Mouse (Mus musculus) stomach, embryonic 16.5 days (tissue): ENCODE results near the gene Gm10300. TPM values are rescaled to one million over a fixed set of nuclear protein-coding genes. Genes with fewer than 3 reads are reported as not detected.

Experiments
- ATAC-seq: fragments of 200-750 bp; cut with Nextera tagmentation; 2 replicates; pipeline ENCODE4 v1.8.0; 2017; ENCODE audit warnings: moderate number of reproducible peaks, moderate TSS enrichment; ENCODE audit not compliant: insufficient read depth, low FRiP score
- H3K27ac ChIP-seq: fragments of 300-500 bp; sonication (generic); 2 replicates; pipeline ENCODE4 v1.5.1; 2014; ENCODE audit warnings: low read length
- H3K27me3 ChIP-seq: fragments of 300-500 bp; sonication (generic); 2 replicates; pipeline ENCODE4 v1.6.1; 2014; ENCODE audit warnings: low read length, control low read depth, mixed read lengths; ENCODE audit not compliant: control insufficient read depth, insufficient read depth
- H3K36me3 ChIP-seq: fragments of 300-500 bp; sonication (generic); 2 replicates; pipeline ENCODE4 v1.6.1; 2014; ENCODE audit warnings: low read length; ENCODE audit not compliant: control insufficient read depth, insufficient read depth
- H3K4me1 ChIP-seq: fragments of 300-500 bp; sonication (generic); 2 replicates; pipeline ENCODE4 v1.6.1; 2014; ENCODE audit warnings: low read length, control low read depth, mixed read lengths; ENCODE audit not compliant: control insufficient read depth, insufficient read depth
- H3K4me2 ChIP-seq: fragments of 300-500 bp; sonication (generic); 2 replicates; pipeline ENCODE4 v1.6.1; 2014; ENCODE audit warnings: low read depth, low read length, mixed read lengths
- H3K4me3 ChIP-seq: fragments of 300-500 bp; sonication (generic); replicated peaks from 2 replicates; pipeline ENCODE4 v1.5.1; 2014; ENCODE audit warnings: mild to moderate bottlenecking, low read length
- H3K9ac ChIP-seq: fragments of 300-500 bp; sonication (generic); 2 replicates; pipeline ENCODE4 v1.6.1; 2014; ENCODE audit warnings: low read length
- H3K9me3 ChIP-seq: fragments of 300-500 bp; sonication (generic); replicated peaks from 2 replicates; pipeline ENCODE4 v1.6.1; 2016; ENCODE audit warnings: low read length, control low read depth; ENCODE audit not compliant: control insufficient read depth
- WGBS: fragments of 180-500 bp; shearing (Covaris S2); extraction: QIAGEN DNeasy Blood & Tissue Kit; methylation state at CpG from one replicate; pipeline ENCODE4 v1.1.7; 2014; 5-methylcytosine and 5-hydroxymethylcytosine counted together
- polyA plus RNA-seq: library from polyadenylated mRNA; unstranded; fragments of >200 nt; fragmentation: Nextera tagmentation; extraction: Ambion mirVana; gene quantifications from 2 replicates; pipeline ENCODE4 v1.2.1, GENCODE M21; 2015

Gm10300 gene
- polyA plus RNA-seq, 1 experiment from 2014 or later, result 0.05 TPM

GRCm38 (mm10) chr4:132075796-132076195 lies 1.3 kb downstream of the Gm10300 start:
- no peaks in the 10 kb centered on the region for H3K36me3 ChIP-seq
- no peaks in the 10 kb centered on the region for H3K9me3 ChIP-seq
- no peak overlapping the region; the same call in 1 of the 2 replicates for H3K4me3 ChIP-seq
- peak overlapping the region; percentile 87 for H3K27ac ChIP-seq
- no peak for ATAC-seq
- peaks cover 22% of the 10 kb centered on the region; the same call in 1 of the 2 replicates for H3K4me1 ChIP-seq
- no peak overlapping the region for H3K9ac ChIP-seq
- no peaks in the 10 kb centered on the region for H3K27me3 ChIP-seq
- 54% methylated on average over 1 of the region's 1 CpGs for WGBS
- H3K4me2 ChIP-seq, result peak overlapping the region; percentile 94

GRCm38 (mm10) chr4:132076480-132077405 lies 2.2 kb downstream of the Gm10300 start:
- Histone ChIP-seq H3K4me1 (peaks cover 22% of the 10 kb centered on the region; the same call in 1 of the 2 replicates), H3K27me3 (no peaks in the 10 kb centered on the region), H3K9me3 (no peaks in the 10 kb centered on the region), H3K27ac (peak overlapping the region; percentile 87), H3K4me2 (peak overlapping the region; percentile 37), H3K36me3 (no peaks in the 10 kb centered on the region), H3K9ac (0 out of 2 replicates have a peak overlapping the region, but pooled peaks have one; percentile 12), H3K4me3 (peak overlapping the region; percentile 12; the same call in 1 of the 2 replicates)
- ATAC-seq, result peak; percentile 63
- 28% methylated on average over 20 of the region's 20 CpGs for WGBS

GRCm38 (mm10) chr4:132077445-132077844 lies 2.9 kb downstream of the Gm10300 start:
- H3K4me1 ChIP-seq, result peaks cover 22% of the 10 kb centered on the region; the same call in 1 of the 2 replicates
- H3K4me3 ChIP-seq, result no peak overlapping the region
- H3K27ac ChIP-seq, result peak overlapping the region; percentile 87
- H3K27me3 ChIP-seq, result no peaks in the 10 kb centered on the region
- H3K36me3 ChIP-seq, result no peaks in the 10 kb centered on the region
- 0 out of 2 replicates have a peak overlapping the region, but pooled peaks have one; percentile 13 for H3K9ac ChIP-seq
- H3K4me2 ChIP-seq, result no peak overlapping the region; the same call in 1 of the 2 replicates
- no peaks in the 10 kb centered on the region for H3K9me3 ChIP-seq
- WGBS, result 62% methylated on average over 7 of the region's 7 CpGs
- ATAC-seq, result no peak

DNA sequence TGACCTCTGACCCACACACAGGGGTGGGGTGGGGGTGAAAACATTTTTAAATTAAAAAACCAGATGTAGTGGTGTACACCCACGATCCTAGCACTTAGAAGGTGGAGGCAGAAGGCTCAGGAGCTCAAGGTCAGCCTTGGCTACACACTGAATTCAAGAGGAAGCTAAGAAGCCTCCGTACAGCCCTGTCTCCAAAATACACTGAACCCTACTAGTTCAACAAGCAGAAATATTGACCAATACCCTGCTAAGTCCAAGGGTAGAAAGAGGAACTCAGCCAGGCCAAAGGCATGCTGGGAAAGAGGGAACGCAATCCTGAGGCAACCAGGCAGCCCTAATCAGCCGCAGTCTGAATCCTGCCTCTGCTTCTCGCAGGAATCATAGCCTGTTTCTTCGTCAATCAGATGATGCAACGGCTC lies 3.8 kb downstream of the Gm10300 start:
- Histone ChIP-seq H3K9me3 (no peaks in the 10 kb centered on the region), H3K36me3 (no peaks in the 10 kb centered on the region), H3K9ac (no peak overlapping the region), H3K4me2 (no peak overlapping the region), H3K27me3 (no peaks in the 10 kb centered on the region), H3K4me1 (peaks cover 22% of the 10 kb centered on the region; the same call in 1 of the 2 replicates), H3K27ac (no peak overlapping the region), H3K4me3 (no peak overlapping the region)
- WGBS, result 60% methylated on average over 7 of the region's 7 CpGs
- ATAC-seq, result no peak

GRCm38 (mm10) chr4:132079555-132080275 lies 5.2 kb downstream of the Gm10300 start:
- H3K4me3 ChIP-seq, result no peak overlapping the region
- peak overlapping the region; percentile 38; the same call in 1 of the 2 replicates for H3K9ac ChIP-seq
- H3K36me3 ChIP-seq, result no peaks in the 10 kb centered on the region
- ATAC-seq, result no peak
- no peaks in the 10 kb centered on the region for H3K9me3 ChIP-seq
- H3K4me1 ChIP-seq, result peaks cover 20% of the 10 kb centered on the region; the same call in 1 of the 2 replicates
- no peaks in the 10 kb centered on the region for H3K27me3 ChIP-seq
- H3K4me2 ChIP-seq, result no peak overlapping the region
- WGBS, result 11% methylated on average over 19 of the region's 19 CpGs
- no peak overlapping the region for H3K27ac ChIP-seq

DNA sequence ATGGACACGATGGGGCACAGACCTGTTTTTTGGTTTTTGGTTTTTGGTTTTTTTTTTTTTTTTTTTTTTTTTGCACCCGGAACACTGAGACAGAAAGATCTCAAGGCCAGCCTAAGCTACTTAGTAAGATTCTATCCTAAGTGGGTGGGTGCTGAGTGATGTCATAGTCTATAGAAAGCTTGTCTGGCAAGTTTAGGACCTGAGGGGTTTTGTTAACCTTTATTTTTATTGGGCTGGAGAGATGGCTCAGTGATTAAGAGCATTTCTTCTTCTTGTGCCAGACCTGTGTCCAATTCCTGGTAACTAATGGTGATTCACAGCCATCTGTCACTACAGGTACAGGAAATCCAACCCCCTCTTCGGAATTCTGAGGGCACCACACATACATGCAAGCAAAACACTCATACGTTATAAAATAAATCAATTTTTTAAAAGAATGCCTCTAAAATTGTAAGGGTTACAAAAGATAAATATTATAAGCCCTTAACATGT lies 6.0 kb downstream of the Gm10300 start:
- no peak overlapping the region for H3K4me2 ChIP-seq
- H3K27ac ChIP-seq, result no peak overlapping the region
- H3K9me3 ChIP-seq, result no peaks in the 10 kb centered on the region
- no peak overlapping the region for H3K9ac ChIP-seq
- H3K27me3 ChIP-seq, result no peaks in the 10 kb centered on the region
- ATAC-seq, result no peak
- H3K4me1 ChIP-seq, result peaks cover 19% of the 10 kb centered on the region; the same call in 1 of the 2 replicates
- 58% methylated on average over 4 of the region's 4 CpGs for WGBS
- H3K4me3 ChIP-seq, result no peak overlapping the region
- no peaks in the 10 kb centered on the region for H3K36me3 ChIP-seq

DNA sequence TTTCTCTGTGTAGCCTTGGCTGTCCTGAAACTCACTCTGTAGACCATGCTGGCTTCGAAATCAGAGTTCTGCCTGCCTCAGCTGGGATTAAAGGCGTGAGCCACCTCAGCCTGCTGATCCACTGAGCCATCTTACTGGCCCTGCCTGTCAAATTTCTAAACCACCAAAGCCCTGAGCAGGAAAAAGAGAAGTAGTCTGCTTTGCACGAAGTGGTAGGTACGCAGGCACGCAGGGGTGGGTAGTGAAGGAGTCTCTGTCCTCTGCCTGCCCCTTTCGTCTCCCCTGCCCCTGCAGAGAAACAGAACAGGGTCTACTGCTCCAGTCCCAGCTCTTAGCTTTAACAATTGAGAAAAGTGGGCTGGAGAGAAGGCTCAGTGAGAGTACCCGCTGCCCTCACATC lies 10.6 kb downstream of the Gm10300 start:
- Histone ChIP-seq H3K36me3 (no peaks in the 10 kb centered on the region), H3K27ac (no peak overlapping the region), H3K9ac (no peak overlapping the region), H3K9me3 (no peaks in the 10 kb centered on the region), H3K27me3 (no peaks in the 10 kb centered on the region), H3K4me2 (no peak overlapping the region), H3K4me3 (no peak overlapping the region), H3K4me1 (no peaks in the 10 kb centered on the region)
- no peak for ATAC-seq
- WGBS, result 76% methylated on average over 7 of the region's 7 CpGs

DNA sequence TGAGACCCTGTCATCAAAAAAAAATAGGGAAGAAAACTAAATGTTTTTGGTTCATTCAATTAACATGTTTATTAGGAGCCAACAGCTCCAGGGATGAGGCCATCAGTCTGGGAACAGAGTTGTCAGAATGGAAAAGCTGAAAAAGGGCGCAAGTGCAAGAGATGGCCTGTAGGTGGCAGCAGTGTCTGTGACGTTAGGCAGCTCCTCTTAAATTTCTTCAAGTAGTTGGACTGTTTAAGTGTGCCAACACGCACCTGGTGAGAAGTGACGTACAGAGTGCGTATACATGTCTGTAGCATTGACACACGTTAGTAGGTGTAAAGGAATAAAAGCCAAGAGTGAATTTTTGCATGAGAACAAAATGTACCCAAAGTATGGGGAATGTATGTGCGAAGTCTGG lies 14.4 kb downstream of the Gm10300 start:
- WGBS, result 15% methylated on average over 7 of the region's 7 CpGs
- no peak for ATAC-seq

More for the DNA sequence above, 14.4 kb downstream of the Gm10300 start:
- Histone ChIP-seq H3K36me3 (no peaks in the 10 kb centered on the region), H3K9me3 (no peaks in the 10 kb centered on the region), H3K27me3 (no peaks in the 10 kb centered on the region), H3K4me3 (no peak overlapping the region), H3K9ac (no peak overlapping the region), H3K4me1 (no peaks in the 10 kb centered on the region), H3K4me2 (no peak overlapping the region), H3K27ac (no peak overlapping the region)
